Mouse (Mus musculus) hindbrain, embryonic 12.5 days (tissue): ENCODE results near the gene Gm20388. TPM values are rescaled to one million over a fixed set of nuclear protein-coding genes. Genes with fewer than 3 reads are reported as not detected.
"Not testable (repeated sequence)": the region's sequence is repeated elsewhere in the genome, so short reads cannot be mapped to it uniquely, and the experiment has no call there.

ENCODE experiments used
- ATAC-seq: fragments of 200-750 bp; cut with Nextera tagmentation; 2 replicates; pipeline ENCODE4 v1.8.0; 2017; ENCODE audit warnings: moderate TSS enrichment; ENCODE audit not compliant: low FRiP score
- H3K27ac ChIP-seq: fragments of 300-500 bp; sonication (generic); 2 replicates; pipeline ENCODE4 v1.5.1; 2016; ENCODE audit warnings: mild to moderate bottlenecking
- H3K27me3 ChIP-seq: fragments of 300-500 bp; sonication (generic); 2 replicates; pipeline ENCODE4 v1.6.1; 2016; ENCODE audit warnings: mild to moderate bottlenecking
- H3K36me3 ChIP-seq: fragments of 300-500 bp; sonication (generic); 2 replicates; pipeline ENCODE4 v1.6.1; 2016; ENCODE audit warnings: mild to moderate bottlenecking
- H3K4me1 ChIP-seq: fragments of 300-500 bp; sonication (generic); 2 replicates; pipeline ENCODE4 v1.6.1; 2016
- H3K4me2 ChIP-seq: fragments of 300-500 bp; sonication (generic); replicated peaks from 2 replicates; pipeline ENCODE4 v1.6.1; 2016; ENCODE audit warnings: mild to moderate bottlenecking
- H3K4me3 ChIP-seq: fragments of 300-500 bp; sonication (generic); 2 replicates; pipeline ENCODE4 v1.5.1; 2016; ENCODE audit warnings: mild to moderate bottlenecking
- H3K9ac ChIP-seq: fragments of 300-500 bp; sonication (generic); 2 replicates; pipeline ENCODE4 v1.6.1; 2016; ENCODE audit warnings: mild to moderate bottlenecking, moderate library complexity
- H3K9me3 ChIP-seq: fragments of 300-500 bp; sonication (generic); replicated peaks from 2 replicates; pipeline ENCODE4 v1.6.1; 2016; ENCODE audit warnings: mild to moderate bottlenecking
- WGBS: fragments of 180-500 bp; shearing (Covaris S2); methylation state at CpG from one replicate; pipeline ENCODE4 v1.1.7; 2016; 5-methylcytosine and 5-hydroxymethylcytosine counted together
- polyA plus RNA-seq: library from polyadenylated mRNA; unstranded; fragments of >200 nt; fragmentation: Nextera tagmentation; extraction: Ambion mirVana; gene quantifications from 2 replicates; pipeline ENCODE4 v1.2.1, GENCODE M21; 2016

Gm20388 gene
- polyA plus RNA-seq, 1 experiment from 2014 or later, result not detected

GRCm38 (mm10) chr8:121580465-121580864 is 1669.8 kb downstream of the Gm20388 start:
- Histone ChIP-seq H3K36me3 (no peaks in the 10 kb centered on the region), H3K27ac (no peak overlapping the region; the same call in 1 of the 2 replicates), H3K9me3 (no peaks in the 10 kb centered on the region), H3K27me3 (peaks cover 5% of the 10 kb centered on the region; the same call in 1 of the 2 replicates), H3K9ac (no peak overlapping the region), H3K4me3 (no peak overlapping the region), H3K4me1 (peaks cover 24% of the 10 kb centered on the region), H3K4me2 (no peak overlapping the region)
- ATAC-seq, result no peak
- 43% methylated on average over 9 of the region's 9 CpGs for WGBS

- Histone ChIP-seq H3K9me3 (no peaks in the 10 kb centered on the region), H3K9ac (0 out of 2 replicates have a peak overlapping the region, but pooled peaks have one; percentile 13), H3K27me3 (peaks cover 5% of the 10 kb centered on the region; the same call in 1 of the 2 replicates), H3K4me2 (no peak overlapping the region), H3K36me3 (no peaks in the 10 kb centered on the region), H3K4me1 (peaks cover 6% of the 10 kb centered on the region), H3K27ac (no peak overlapping the region), H3K4me3 (no peak overlapping the region)
- 59% methylated on average over 8 of the region's 8 CpGs for WGBS
- no peak for ATAC-seq
These were observed 1673.0 kb downstream of the Gm20388 start for GRCm38 (mm10) chr8:121583653-121584052.

DNA sequence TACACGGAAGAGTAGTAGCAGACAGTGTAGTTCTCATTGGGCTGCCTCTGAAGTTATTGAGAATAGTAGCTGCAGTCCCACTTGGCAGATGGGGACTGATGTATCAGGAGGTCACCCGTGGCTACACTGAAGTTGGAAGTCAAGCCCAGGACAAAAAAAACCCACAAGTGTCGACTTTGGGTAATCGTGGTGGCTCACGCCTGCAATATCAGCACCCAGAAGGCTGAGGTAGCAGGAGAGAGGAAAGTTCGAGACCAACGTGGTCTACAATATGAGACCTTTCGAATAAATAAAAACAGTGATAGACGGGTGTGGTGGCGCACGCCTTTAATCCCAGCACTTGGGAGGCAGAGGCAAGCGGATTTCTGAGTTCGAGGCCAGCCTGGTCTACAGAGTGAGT is 1674.1 kb downstream of the Gm20388 start:
- H3K4me1 ChIP-seq, result peaks cover 8% of the 10 kb centered on the region
- peak overlapping the region; percentile 63 for H3K4me3 ChIP-seq
- no peak overlapping the region for H3K27ac ChIP-seq
- no peaks in the 10 kb centered on the region for H3K36me3 ChIP-seq
- no peak for ATAC-seq
- H3K27me3 ChIP-seq, result peaks cover 5% of the 10 kb centered on the region; the same call in 1 of the 2 replicates
- H3K9ac ChIP-seq, result no peak overlapping the region; the same call in 1 of the 2 replicates
- peak overlapping the region; percentile 70 for H3K4me2 ChIP-seq
- H3K9me3 ChIP-seq, result no peaks in the 10 kb centered on the region
- 48% methylated on average over 13 of the region's 13 CpGs for WGBS

- H3K27ac ChIP-seq, result no peak overlapping the region
- peaks cover 10% of the 10 kb centered on the region for H3K4me1 ChIP-seq
- H3K9ac ChIP-seq, result peak overlapping the region; percentile 69
- H3K36me3 ChIP-seq, result no peaks in the 10 kb centered on the region
- peaks cover 5% of the 10 kb centered on the region; the same call in 1 of the 2 replicates for H3K27me3 ChIP-seq
- H3K4me3 ChIP-seq, result peak overlapping the region; percentile 63
- ATAC-seq, result peak; percentile 94
- 2% methylated on average over 47 of the region's 47 CpGs for WGBS
- peak overlapping the region; percentile 70 for H3K4me2 ChIP-seq
- no peaks in the 10 kb centered on the region for H3K9me3 ChIP-seq
These were observed 1674.7 kb downstream of the Gm20388 start for GRCm38 (mm10) chr8:121585159-121585825.

GRCm38 (mm10) chr8:121588750-121589149 is 1678.1 kb downstream of the Gm20388 start:
- no peak overlapping the region for H3K4me3 ChIP-seq
- H3K9ac ChIP-seq, result no peak overlapping the region
- no peaks in the 10 kb centered on the region for H3K9me3 ChIP-seq
- H3K4me1 ChIP-seq, result peaks cover 29% of the 10 kb centered on the region
- H3K36me3 ChIP-seq, result peaks cover 6% of the 10 kb centered on the region
- H3K4me2 ChIP-seq, result no peak overlapping the region
- no peak overlapping the region for H3K27ac ChIP-seq
- 86% methylated on average over 4 of the region's 4 CpGs for WGBS
- ATAC-seq, result no peak
- no peaks in the 10 kb centered on the region; the same call in 1 of the 2 replicates for H3K27me3 ChIP-seq

GRCm38 (mm10) chr8:121589205-121589726 is 1678.6 kb downstream of the Gm20388 start:
- Histone ChIP-seq H3K4me1 (peaks cover 29% of the 10 kb centered on the region), H3K4me2 (no peak overlapping the region), H3K36me3 (peaks cover 11% of the 10 kb centered on the region), H3K9ac (no peak overlapping the region), H3K9me3 (no peaks in the 10 kb centered on the region), H3K4me3 (no peak overlapping the region), H3K27me3 (no peaks in the 10 kb centered on the region), H3K27ac (no peak overlapping the region)
- no peak for ATAC-seq
- WGBS, result 42% methylated on average over 2 of the region's 2 CpGs

- H3K4me3 ChIP-seq, result peak within 1 kb of the TSS; percentile 98
- H3K4me2 ChIP-seq, result peak within 1 kb of the TSS; percentile 89
- under 1% methylated on average over 81 of the region's 94 CpGs for WGBS
- ATAC-seq, result peak; percentile 84
- H3K9me3 ChIP-seq, result no peaks in the 10 kb centered on the region
- H3K36me3 ChIP-seq, result peaks cover 22% of the 10 kb centered on the region
- peak within 1 kb of the TSS; percentile 77 for H3K27ac ChIP-seq
- no peaks in the 10 kb centered on the region for H3K27me3 ChIP-seq
- H3K9ac ChIP-seq, result peak within 1 kb of the TSS; percentile 88
- peaks cover 26% of the 10 kb centered on the region for H3K4me1 ChIP-seq
These were observed 1679.8 kb downstream of the Gm20388 start, which contains the start of gene Map1lc3b for GRCm38 (mm10) chr8:121590203-121591177. Gene Map1lc3b, plus strand, starts transcription at chr8:121590361.

DNA sequence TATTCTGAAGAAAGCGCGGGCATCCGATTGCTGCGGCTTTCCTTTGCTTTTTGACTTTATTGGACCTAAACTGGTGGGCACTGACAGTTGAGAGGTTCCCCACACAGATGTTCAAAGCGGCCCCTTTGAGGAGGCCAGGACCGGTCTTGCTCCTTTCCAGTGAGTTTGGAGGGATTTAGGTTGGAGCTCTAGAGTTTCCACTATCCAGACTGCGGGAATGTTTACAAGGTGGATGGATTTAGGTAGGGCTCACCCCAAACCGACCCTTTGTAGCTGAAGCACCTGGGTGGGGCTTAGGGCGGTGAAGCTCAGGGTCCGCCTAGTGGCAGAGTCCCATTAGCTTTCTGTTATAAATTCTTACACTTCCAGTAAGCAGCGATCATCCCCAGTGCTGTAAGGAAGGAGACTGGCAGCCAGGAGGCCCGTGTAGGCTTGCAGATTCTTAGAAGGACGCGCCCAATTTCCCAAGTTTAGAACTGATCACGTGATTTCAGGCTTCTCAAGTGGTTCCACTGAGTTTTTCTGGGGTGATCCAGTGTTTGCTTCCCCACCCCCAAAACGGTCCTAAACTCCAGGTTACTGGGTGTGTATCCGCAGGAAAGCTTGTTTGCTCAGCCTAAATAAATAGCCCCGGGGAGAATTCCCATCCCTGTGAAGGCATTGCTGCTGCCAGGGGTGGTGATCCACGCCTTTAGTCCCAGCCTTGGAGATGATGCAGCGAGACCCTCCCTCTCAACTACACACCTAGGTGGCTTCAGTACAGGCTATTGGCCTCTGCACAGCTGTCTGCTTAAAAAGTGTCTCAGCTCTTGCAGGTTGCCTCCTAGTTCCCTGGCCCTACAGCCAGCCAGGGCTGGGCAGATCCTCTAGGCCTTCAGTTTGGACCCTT is 1680.8 kb downstream of the Gm20388 start:
- H3K4me3 ChIP-seq, result peak overlapping the region; percentile 98
- no peak for ATAC-seq
- peak overlapping the region; percentile 77; the same call in 1 of the 2 replicates for H3K27ac ChIP-seq
- peaks cover 30% of the 10 kb centered on the region for H3K36me3 ChIP-seq
- no peaks in the 10 kb centered on the region for H3K9me3 ChIP-seq
- H3K4me2 ChIP-seq, result peak overlapping the region; percentile 89
- peak overlapping the region; percentile 88 for H3K9ac ChIP-seq
- 17% methylated on average over 20 of the region's 20 CpGs for WGBS
- H3K4me1 ChIP-seq, result peaks cover 24% of the 10 kb centered on the region
- H3K27me3 ChIP-seq, result no peaks in the 10 kb centered on the region

DNA sequence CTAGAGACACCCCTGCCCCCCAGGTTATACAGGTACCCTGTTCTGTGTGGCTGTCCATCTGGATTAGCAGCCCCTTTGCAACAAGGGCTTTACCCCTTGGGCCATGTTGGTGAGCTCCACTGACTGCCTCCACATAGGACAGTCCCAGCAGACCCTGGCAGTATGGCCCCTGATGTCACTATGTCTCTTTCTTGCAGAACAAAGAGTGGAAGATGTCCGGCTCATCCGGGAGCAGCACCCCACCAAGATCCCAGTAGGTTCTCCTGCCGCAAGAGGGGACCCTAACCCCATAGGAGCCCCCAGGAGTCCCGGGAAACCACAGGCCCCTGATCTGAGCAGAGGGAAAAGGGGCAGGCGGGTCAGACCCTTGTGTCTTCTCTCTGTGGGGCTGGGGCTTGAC is 1682.7 kb downstream of the Gm20388 start:
- H3K4me2 ChIP-seq, result no peak overlapping the region
- H3K9ac ChIP-seq, result no peak overlapping the region
- no peak overlapping the region for H3K27ac ChIP-seq
- H3K27me3 ChIP-seq, result no peaks in the 10 kb centered on the region
- H3K9me3 ChIP-seq, result no peaks in the 10 kb centered on the region
- no peak overlapping the region for H3K4me3 ChIP-seq
- 86% methylated on average over 5 of the region's 5 CpGs for WGBS
- peaks cover 45% of the 10 kb centered on the region for H3K36me3 ChIP-seq
- H3K4me1 ChIP-seq, result peaks cover 24% of the 10 kb centered on the region
- no peak for ATAC-seq

- no peak overlapping the region for H3K4me2 ChIP-seq
- no peak for ATAC-seq
- H3K4me1 ChIP-seq, result peaks cover 24% of the 10 kb centered on the region
- no peaks in the 10 kb centered on the region for H3K9me3 ChIP-seq
- H3K27ac ChIP-seq, result no peak overlapping the region
- no peaks in the 10 kb centered on the region for H3K27me3 ChIP-seq
- WGBS, result 77% methylated on average over 9 of the region's 9 CpGs
- no peak overlapping the region for H3K4me3 ChIP-seq
- peaks cover 45% of the 10 kb centered on the region for H3K36me3 ChIP-seq
- no peak overlapping the region for H3K9ac ChIP-seq
These were observed 1683.3 kb downstream of the Gm20388 start for GRCm38 (mm10) chr8:121593983-121594382.

- not testable (repeated sequence) for H3K4me3 ChIP-seq, H3K27me3 ChIP-seq, ATAC-seq, H3K9me3 ChIP-seq, H3K4me2 ChIP-seq, H3K4me1 ChIP-seq, H3K9ac ChIP-seq, H3K27ac ChIP-seq
- 72% methylated on average over 2 of the region's 2 CpGs for whole genome bisulfite sequencing
- H3K36me3 ChIP-seq, result peaks cover 76% of the 10 kb centered on the region
These were observed 1686.9 kb downstream of the Gm20388 start for GRCm38 (mm10) chr8:121597492-121597891.
